Mouse (Mus musculus) embryonic stem cell, embryonic (primary cell): ENCODE data around the gene Fam205c.
"Not testable (repeated sequence)": the region's sequence is repeated elsewhere in the genome, so short reads cannot be mapped to it uniquely, and the experiment has no call there.

Experiments used
- CTCF ChIA-PET, 4 experiments: fragments of 300-600 bp in 2 of 4; fragments of 350-600 bp in 2 of 4; sonication (Branson Sonifier 250); formaldehyde crosslinking; loops; one replicate each; lab custom pipeline; 2022; ENCODE audit warnings: inconsistent platforms in 2 of 4; lab: Charles Lee
- POLR2A ChIA-PET, 4 experiments: fragments of 300-600 bp in 2 of 4; fragments of 350-600 bp in 2 of 4; sonication (Branson Sonifier 250); formaldehyde crosslinking; loops; one replicate each; lab custom pipeline; 2022; ENCODE audit warnings: antibody characterized with exemption in 4 of 4, inconsistent platforms in 1 of 4; lab: Charles Lee

Gene Fam205c

GRCm38 (mm10) chr4:42895118-42895517, 21.1 kb upstream of the Fam205c start:
- CTCF ChIA-PET: no interaction called here
- POLR2A ChIA-PET: interaction anchor here in 1 of 4 experiments (1.4 kb wide), 1 partner anchor 10 kb away, joined by 3 read pairs; no protein-coding TSS in a partner anchor

- ChIA-PET CTCF (interaction anchor here in 1 of 4 experiments (0.9 kb wide), 1 partner anchor 54 kb away, joined by 5 read pairs; no protein-coding TSS in a partner anchor), POLR2A (no interaction called here)
Measured at GRCm38 (mm10) chr4:42891176-42891575, 17.1 kb upstream of the Fam205c start.

- POLR2A ChIA-PET: no interaction called here
- CTCF ChIA-PET: interaction anchor here in 1 of 4 experiments (1.1 kb wide), 1 partner anchor 65 kb away, joined by 4 read pairs; no protein-coding TSS in a partner anchor
Measured at GRCm38 (mm10) chr4:42888806-42889205, 14.8 kb upstream of the Fam205c start.

- ChIA-PET POLR2A (interaction anchor here in 1 of 4 experiments (1.1 kb wide), 1 partner anchor 142 kb away, joined by 3 read pairs; no protein-coding TSS in a partner anchor), CTCF (interaction anchor here in 1 of 4 experiments (1.0 kb wide), 1 partner anchor 68 kb away, joined by 3 read pairs; no protein-coding TSS in a partner anchor)
Measured at GRCm38 (mm10) chr4:42886926-42887325, 12.9 kb upstream of the Fam205c start.

GRCm38 (mm10) chr4:42880677-42880948, 6.6 kb upstream of the Fam205c start:
- ChIA-PET POLR2A (interaction anchor here in 1 of 4 experiments (0.6 kb wide), 1 partner anchor 682 kb away, joined by 3 read pairs; no protein-coding TSS in a partner anchor), CTCF (interaction anchor here in 1 of 4 experiments (1.2 to 1.6 kb wide), 2 partner anchors 74 to 85 kb away, joined by 6 read pairs; no protein-coding TSS in a partner anchor)

- ChIA-PET POLR2A (no interaction called here), CTCF (interaction anchor here in 1 of 4 experiments (1.2 to 1.6 kb wide), 2 partner anchors 74 to 85 kb away, joined by 6 read pairs; no protein-coding TSS in a partner anchor)
Measured at GRCm38 (mm10) chr4:42879829-42880676, 6.0 kb upstream of the Fam205c start.

GRCm38 (mm10) chr4:42877657-42878056, 3.6 kb upstream of the Fam205c start:
- POLR2A ChIA-PET: interaction anchor here in 1 of 4 experiments (1.0 kb wide), 1 partner anchor 88 kb away, joined by 3 read pairs; no protein-coding TSS in a partner anchor
- CTCF ChIA-PET: interaction anchor here (0.6 to 1.5 kb wide), 7 partner anchors 12 to 539 kb away, joined by 3 to 4 read pairs (median 3); no protein-coding TSS in a partner anchor

GRCm38 (mm10) chr4:42876586-42877291, 2.7 kb upstream of the Fam205c start:
- ChIA-PET POLR2A (interaction anchor here in 1 of 4 experiments (1.0 kb wide), 1 partner anchor 89 kb away, joined by 3 read pairs; no protein-coding TSS in a partner anchor), CTCF (interaction anchor here in 2 of 4 experiments (0.9 to 1.5 kb wide), 2 partner anchors 13 to 69 kb away, joined by 3 read pairs; no protein-coding TSS in a partner anchor)

GRCm38 (mm10) chr4:42872746-42873435, 1.1 kb downstream of the Fam205c start:
- ChIA-PET POLR2A (interaction anchor here in 3 of 4 experiments (0.6 to 1.3 kb wide), 3 partner anchors 77 to 100 kb away, joined by 3 to 6 read pairs (median 3); partner anchors contain the start of gene Dnajb5 (in 2 of the 3)), CTCF (interaction anchor here in 3 of 4 experiments (0.6 to 2.7 kb wide), 5 partner anchors 81 to 93 kb away, joined by 3 to 13 read pairs (median 3); no protein-coding TSS in a partner anchor)

- POLR2A ChIA-PET: interaction anchor here in 1 of 4 experiments (1.3 kb wide), 1 partner anchor 78 kb away, joined by 6 read pairs; the partner anchor contains the start of gene Dnajb5
- CTCF ChIA-PET: interaction anchor here in 3 of 4 experiments (0.6 to 2.7 kb wide), 4 partner anchors 82 to 1134 kb away, joined by 3 to 13 read pairs (median 5); no protein-coding TSS in a partner anchor
Measured at GRCm38 (mm10) chr4:42872151-42872550, 1.9 kb downstream of the Fam205c start.

GRCm38 (mm10) chr4:42870748-42871147, 3.3 kb downstream of the Fam205c start:
- ChIA-PET POLR2A (no interaction called here), CTCF (interaction anchor here in 1 of 4 experiments (2.7 kb wide), 1 partner anchor 84 kb away, joined by 13 read pairs; no protein-coding TSS in a partner anchor)

GRCm38 (mm10) chr4:42868193-42868592, 5.8 kb downstream of the Fam205c start:
- ChIA-PET CTCF (interaction anchor here in 1 of 4 experiments (0.5 kb wide), 1 partner anchor 71 kb away, joined by 3 read pairs; no protein-coding TSS in a partner anchor), POLR2A (no interaction called here)

- ChIA-PET CTCF (interaction anchor here in 1 of 4 experiments (1.1 kb wide), 1 partner anchor 79 kb away, joined by 4 read pairs; no protein-coding TSS in a partner anchor), POLR2A (no interaction called here)
Measured at GRCm38 (mm10) chr4:42867390-42867789, 6.6 kb downstream of the Fam205c start.

GRCm38 (mm10) chr4:42863487-42863886, 10.5 kb downstream of the Fam205c start:
- POLR2A ChIA-PET, CTCF ChIA-PET: not testable (repeated sequence)

GRCm38 (mm10) chr4:42860483-42860882, 13.6 kb downstream of the Fam205c start:
- POLR2A ChIA-PET, CTCF ChIA-PET: not testable (repeated sequence)

- CTCF ChIA-PET, POLR2A ChIA-PET: not testable (repeated sequence)
Measured at GRCm38 (mm10) chr4:42856671-42857070, 17.4 kb downstream of the Fam205c start, which contains the start of gene Gm12394. Gene Gm12394 (minus strand): TSS chr4:42856771.

GRCm38 (mm10) chr4:42853788-42854187, 20.2 kb downstream of the Fam205c start, which contains the start of gene Fam205a1:
Gene Fam205a1 (minus strand): TSS chr4:42853888.
- CTCF ChIA-PET, POLR2A ChIA-PET: not testable (repeated sequence)
